Mouse (Mus musculus) small intestine, adult 2 months (tissue): Measurements from ENCODE around the gene Icmt.

Experiments used
- CTCF ChIP-seq: fragments of 200-500 bp; IDR thresholded peaks from 2 replicates; pipeline ENCODE4 v1.5.1; 2012; ENCODE audit warnings: low read depth, mild to moderate bottlenecking, control low read depth, inconsistent platforms, low read length, moderate library complexity, mixed read lengths; ENCODE audit not compliant: insufficient replicate concordance, insufficient read length; ENCODE audit errors: extremely low read depth
- POLR2A ChIP-seq: fragments of 200-500 bp; IDR thresholded peaks from 2 replicates; pipeline ENCODE4 v1.6.1; 2012; ENCODE audit warnings: low read depth, mild to moderate bottlenecking, control low read depth, inconsistent platforms, low read length, moderate library complexity

GRCm38 (mm10) chr4:152328691-152329090 lies 31.7 kb downstream of the Icmt start:
- TF ChIP-seq CTCF (peak; percentile 43; the same call in 1 of the 2 replicates), POLR2A (no peak)
